Mouse (Mus musculus) T-helper 17 cell (primary cell): ENCODE data around the gene Ifngr1.

Experiments
- in situ Hi-C, 2 experiments: fragments of 300-600 bp; cut with MboI, MseI; formaldehyde crosslinking; loops; 1 replicate in 1 of 2; 2 replicates in 1 of 2; pipeline ENCODE4 v1.15.1; 2025; ENCODE audit warnings: high pct_unique_total_duplicates in 2 of 2

Gene Ifngr1

DNA sequence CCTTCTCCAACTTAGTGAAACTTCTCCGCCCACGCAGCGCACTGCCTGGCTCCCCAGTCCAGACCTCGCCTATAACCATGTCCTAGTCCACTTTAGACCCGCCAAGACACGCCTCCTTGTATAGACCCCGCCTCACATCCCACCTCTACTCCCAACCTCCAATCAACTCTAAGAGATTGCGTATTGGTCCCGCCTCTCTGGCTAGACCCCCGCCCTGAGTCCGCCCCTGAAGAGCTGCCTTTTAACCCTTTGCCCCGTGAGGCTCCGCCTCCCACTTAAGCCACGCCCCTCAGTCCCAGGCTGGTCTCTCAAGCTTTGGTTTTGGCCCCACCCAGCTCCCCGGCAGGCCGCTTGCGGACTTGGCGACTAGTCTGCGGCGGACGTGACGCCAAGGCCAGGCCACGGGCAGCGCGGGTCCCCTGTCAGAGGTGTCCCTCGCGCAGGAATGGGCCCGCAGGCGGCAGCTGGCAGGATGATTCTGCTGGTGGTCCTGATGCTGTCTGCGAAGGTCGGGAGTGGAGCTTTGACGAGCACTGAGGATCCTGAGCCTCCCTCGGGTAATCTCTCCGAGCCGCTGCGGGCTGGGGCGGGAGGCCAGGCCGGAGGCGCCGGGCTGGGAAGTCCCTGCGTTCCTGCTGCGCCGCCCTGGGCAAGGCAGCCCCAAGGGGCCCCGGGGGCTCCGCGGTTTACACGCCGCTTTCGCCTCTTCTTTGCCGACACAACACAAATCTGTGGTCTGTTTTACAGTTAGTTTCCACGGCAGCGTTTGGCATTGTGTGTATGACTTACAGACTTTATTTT is at the start of gene Ifngr1:
TSS of gene Ifngr1 (plus strand) at position 309 of the 801 bp plus-strand sequence.
- in situ Hi-C loops = no loop called here

- in situ Hi-C loops = no loop called here
These were observed 44.9 kb upstream of the Ifngr1 start for GRCm38 (mm10) chr10:19546825-19547224.

GRCm38 (mm10) chr10:19548016-19548415 is 43.7 kb upstream of the Ifngr1 start:
- in situ Hi-C loops = no loop called here

GRCm38 (mm10) chr10:19548491-19548890 is 43.3 kb upstream of the Ifngr1 start:
- in situ Hi-C loops = no loop called here

DNA sequence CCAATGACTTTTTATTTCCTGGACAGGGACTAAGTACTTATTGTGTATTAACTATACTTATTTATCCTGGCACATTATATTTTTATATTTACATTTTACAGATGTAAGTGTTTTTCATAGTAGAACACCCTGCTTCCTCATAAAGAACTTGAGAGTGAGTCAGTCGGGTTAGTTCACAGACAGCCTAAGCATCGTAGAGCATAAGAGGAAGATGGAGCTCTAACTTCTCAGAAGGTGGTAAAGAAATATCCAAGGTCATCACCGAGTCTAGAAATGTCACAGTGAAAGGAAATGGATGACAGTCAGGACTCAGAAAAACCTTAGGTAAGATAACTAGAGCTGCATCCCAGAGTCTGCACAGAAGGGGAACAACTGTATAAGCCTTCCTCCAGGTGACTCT is 40.2 kb upstream of the Ifngr1 start:
- in situ Hi-C loops = no loop called here

DNA sequence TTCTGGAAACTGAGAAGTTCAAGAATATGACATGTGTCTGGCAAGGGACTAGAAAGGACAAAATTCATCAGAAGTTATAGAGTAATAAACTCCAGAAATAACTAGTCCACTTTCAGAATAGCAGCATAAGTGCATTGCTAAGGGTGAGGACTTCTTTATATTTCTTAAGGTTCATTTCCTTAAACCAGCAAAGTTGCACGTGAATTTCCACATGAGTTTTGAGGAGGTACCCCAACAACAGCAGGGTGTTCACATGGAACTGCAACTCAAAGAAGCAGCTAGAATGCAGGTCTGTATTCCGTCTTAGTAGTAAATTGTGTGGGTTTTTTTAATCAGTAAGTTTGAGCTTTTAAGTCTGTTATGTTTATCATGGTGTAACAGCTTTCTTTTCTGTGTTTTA is 37.9 kb upstream of the Ifngr1 start:
- in situ Hi-C loops = no loop called here

- in situ Hi-C loops = no loop called here
These were observed 34.1 kb upstream of the Ifngr1 start for GRCm38 (mm10) chr10:19557696-19558095.

- in situ Hi-C loops = no loop called here
These were observed 32.1 kb upstream of the Ifngr1 start for GRCm38 (mm10) chr10:19559565-19560165.

- in situ Hi-C loops = no loop called here
These were observed 29.2 kb upstream of the Ifngr1 start for GRCm38 (mm10) chr10:19562598-19562997.

GRCm38 (mm10) chr10:19563443-19563861 is 28.3 kb upstream of the Ifngr1 start:
- in situ Hi-C loops = no loop called here

- in situ Hi-C loops = no loop called here
These were observed 24.3 kb upstream of the Ifngr1 start for GRCm38 (mm10) chr10:19567481-19567880.

- in situ Hi-C loops = loop anchor here in 1 of 2 experiments (10.0 kb wide), 1 partner anchor 1505 kb away; no protein-coding TSS in a partner anchor
These were observed 21.5 kb upstream of the Ifngr1 start for GRCm38 (mm10) chr10:19570288-19570687.

GRCm38 (mm10) chr10:19570716-19571115 is 21.0 kb upstream of the Ifngr1 start:
- in situ Hi-C loops = loop anchor here in 1 of 2 experiments (10.0 kb wide), 1 partner anchor 1506 kb away; no protein-coding TSS in a partner anchor

- in situ Hi-C loops = loop anchor here (5.0 to 10.0 kb wide), 2 partner anchors 40 to 1513 kb away; no protein-coding TSS in a partner anchor
These were observed 14.2 kb upstream of the Ifngr1 start for GRCm38 (mm10) chr10:19577571-19577970.

GRCm38 (mm10) chr10:19578001-19578400 is 13.7 kb upstream of the Ifngr1 start:
- in situ Hi-C loops = loop anchor here (5.0 to 10.0 kb wide), 2 partner anchors 41 to 1513 kb away; no protein-coding TSS in a partner anchor

DNA sequence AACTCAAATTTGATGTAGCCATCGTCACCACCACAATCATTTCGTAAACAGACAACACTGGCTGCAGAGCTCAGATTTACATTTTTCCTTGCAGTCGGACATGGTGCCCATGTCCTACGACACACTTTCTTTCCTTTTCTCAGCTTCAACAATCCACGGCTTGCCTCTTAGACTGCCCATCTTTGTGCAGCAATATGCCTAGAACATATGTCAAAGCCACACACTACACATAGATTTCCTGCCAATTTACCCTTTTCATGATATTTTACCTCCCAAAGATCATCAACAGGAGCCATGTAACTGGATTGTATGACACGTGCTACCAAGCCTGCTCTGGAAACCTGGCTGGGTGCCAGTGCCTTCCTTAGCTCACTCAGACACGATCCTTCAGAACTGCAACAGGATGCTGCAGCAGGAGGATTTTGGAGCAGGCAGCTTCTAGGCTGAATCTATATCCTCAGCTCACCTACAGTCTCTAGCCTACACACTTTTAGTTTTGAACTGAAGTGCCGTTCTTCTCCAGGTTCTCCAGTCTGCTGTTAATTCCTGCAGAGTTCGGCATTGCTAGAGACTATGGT is 13.3 kb upstream of the Ifngr1 start:
- in situ Hi-C loops = loop anchor here (5.0 to 10.0 kb wide), 2 partner anchors 41 to 1514 kb away; no protein-coding TSS in a partner anchor

- in situ Hi-C loops = no loop called here
These were observed 11.1 kb upstream of the Ifngr1 start for GRCm38 (mm10) chr10:19580660-19581059.

DNA sequence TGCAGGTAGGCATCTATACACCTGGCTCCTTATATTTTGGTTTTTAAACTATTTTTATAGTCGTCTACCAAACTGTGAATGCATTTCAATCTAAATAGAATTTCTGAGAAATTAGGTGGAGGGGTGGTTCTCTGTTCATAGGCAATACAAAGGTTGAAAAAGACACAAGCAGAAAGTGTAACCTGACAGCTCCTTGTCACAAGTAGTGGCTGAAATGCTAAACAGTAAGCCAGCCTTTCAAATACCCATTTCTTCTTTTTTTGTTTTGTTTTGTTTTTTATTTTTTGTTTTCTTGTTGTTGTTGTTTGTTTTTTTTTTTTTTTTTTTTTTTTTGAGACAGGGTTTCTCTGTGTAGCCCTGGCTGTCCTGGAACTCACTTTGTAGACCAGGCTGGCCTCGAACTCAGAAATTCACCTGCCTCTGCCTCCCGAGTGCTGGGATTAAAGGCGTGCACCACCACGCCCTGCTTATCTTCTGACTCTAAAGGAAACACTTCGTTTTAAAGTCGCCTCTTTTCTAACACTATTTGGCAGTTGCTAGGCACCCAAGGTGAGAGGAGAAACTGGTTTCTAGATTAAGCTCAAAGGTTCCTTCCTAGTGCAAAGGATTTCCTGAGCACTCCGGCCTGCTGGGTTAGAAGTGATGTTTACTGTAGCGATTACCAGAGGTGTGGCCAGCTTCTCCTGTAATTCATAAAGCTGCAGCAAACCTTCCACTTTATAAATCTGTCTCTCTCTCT is 9.7 kb upstream of the Ifngr1 start:
- in situ Hi-C loops = no loop called here

- in situ Hi-C loops = no loop called here
These were observed 8.8 kb upstream of the Ifngr1 start for GRCm38 (mm10) chr10:19582806-19583430.

- in situ Hi-C loops = no loop called here
These were observed 7.7 kb upstream of the Ifngr1 start for GRCm38 (mm10) chr10:19584064-19584463.

- in situ Hi-C loops = no loop called here
These were observed 6.9 kb upstream of the Ifngr1 start for GRCm38 (mm10) chr10:19584846-19585245.
